Mouse (Mus musculus) embryonic fibroblast, embryonic 13.5 days (primary cell): ENCODE measurements around the gene Elmo3. TPM values are rescaled to one million over a fixed set of nuclear protein-coding genes. Genes with fewer than 3 reads are reported as not detected.

Experiments
- H3K27ac ChIP-seq: 2 replicates; pipeline ENCODE4 v1.5.1; 2012; ENCODE audit warnings: low read length, control low read depth, inconsistent platforms; ENCODE audit not compliant: insufficient read depth
- H3K4me1 ChIP-seq: 2 replicates; pipeline ENCODE4 v1.6.1; 2011; ENCODE audit warnings: low read length; ENCODE audit not compliant: control insufficient read depth, insufficient read depth
- H3K4me3 ChIP-seq: 2 replicates; pipeline ENCODE4 v1.5.1; 2011; ENCODE audit warnings: mild to moderate bottlenecking, control low read depth, low read length; ENCODE audit not compliant: insufficient read depth
- CTCF ChIP-seq: IDR thresholded peaks from 2 replicates; pipeline ENCODE4 v1.5.1; 2011; ENCODE audit warnings: mild to moderate bottlenecking, control low read depth, low read length, moderate library complexity, borderline replicate concordance; ENCODE audit not compliant: insufficient read depth
- POLR2A ChIP-seq: IDR thresholded peaks from 2 replicates; pipeline ENCODE4 v1.6.1; 2011; ENCODE audit warnings: low read depth, mild to moderate bottlenecking, control low read depth, low read length, moderate library complexity
- polyA plus RNA-seq: library from polyadenylated mRNA; stranded (reverse); fragments of >200 nt; gene quantifications from 2 replicates; pipeline ENCODE4 v1.2.4, GENCODE M21; 2011; ENCODE audit warnings: low read depth; ENCODE audit not compliant: missing spikeins, insufficient read length

Elmo3 gene
- polyA plus RNA-seq, 1 experiment, result 2.5 TPM

DNA sequence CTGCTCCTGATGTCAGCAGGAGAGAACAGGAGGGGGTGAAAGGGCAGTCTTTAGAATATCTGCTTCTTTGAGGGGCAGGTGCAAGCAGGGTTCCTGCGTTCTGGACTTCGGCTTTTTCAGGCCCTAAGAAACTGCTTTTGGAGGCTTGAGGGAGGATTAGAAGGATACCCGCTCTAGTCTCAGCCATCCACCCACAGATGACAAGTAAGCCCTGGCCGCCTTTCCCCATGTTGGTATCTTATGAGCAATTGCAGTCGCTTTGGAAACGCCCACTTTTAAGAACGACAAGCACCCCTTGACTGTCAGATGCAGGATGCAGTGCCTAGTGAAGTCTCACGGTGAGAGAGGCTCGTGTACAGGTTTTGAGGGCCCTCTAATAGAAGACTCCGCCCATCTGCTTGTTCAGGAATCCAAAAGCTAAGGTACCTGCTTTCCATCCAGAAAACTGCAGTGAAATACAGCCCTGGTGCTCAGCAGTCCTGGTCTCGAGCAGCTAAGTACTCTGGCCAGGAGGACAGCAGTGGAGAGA is 13.3 kb downstream of the Elmo3 start:
- TF ChIP-seq POLR2A (no peak), CTCF (no peak)
- Histone ChIP-seq H3K4me3 (no peak overlapping the region), H3K27ac (no peak overlapping the region), H3K4me1 (no peaks in the 10 kb centered on the region)

DNA sequence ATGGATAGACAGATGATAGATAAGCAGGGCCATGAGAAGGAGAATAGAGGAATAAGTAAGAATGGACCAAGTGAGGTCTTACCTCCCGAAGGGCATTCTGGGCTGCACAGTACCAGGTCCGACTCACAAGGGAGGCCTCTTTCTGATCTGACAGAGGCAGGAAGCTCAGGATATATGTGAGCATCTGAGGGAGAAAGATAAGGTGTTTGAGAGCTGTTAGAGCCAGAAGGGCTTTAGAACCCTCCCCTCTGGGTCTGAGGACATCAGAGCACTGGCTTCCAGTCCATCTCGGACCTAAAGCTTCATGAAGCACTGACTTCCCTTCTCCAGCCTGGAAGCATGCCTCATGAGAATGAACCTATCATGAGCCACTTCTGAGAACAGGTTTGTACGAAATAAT is 17.8 kb downstream of the Elmo3 start:
- no peak overlapping the region for H3K4me3 ChIP-seq
- H3K4me1 ChIP-seq, result peaks cover 3% of the 10 kb centered on the region; the same call in 1 of the 2 replicates
- TF ChIP-seq POLR2A, result no peak
- TF ChIP-seq CTCF, result no peak
- H3K27ac ChIP-seq, result no peak overlapping the region

DNA sequence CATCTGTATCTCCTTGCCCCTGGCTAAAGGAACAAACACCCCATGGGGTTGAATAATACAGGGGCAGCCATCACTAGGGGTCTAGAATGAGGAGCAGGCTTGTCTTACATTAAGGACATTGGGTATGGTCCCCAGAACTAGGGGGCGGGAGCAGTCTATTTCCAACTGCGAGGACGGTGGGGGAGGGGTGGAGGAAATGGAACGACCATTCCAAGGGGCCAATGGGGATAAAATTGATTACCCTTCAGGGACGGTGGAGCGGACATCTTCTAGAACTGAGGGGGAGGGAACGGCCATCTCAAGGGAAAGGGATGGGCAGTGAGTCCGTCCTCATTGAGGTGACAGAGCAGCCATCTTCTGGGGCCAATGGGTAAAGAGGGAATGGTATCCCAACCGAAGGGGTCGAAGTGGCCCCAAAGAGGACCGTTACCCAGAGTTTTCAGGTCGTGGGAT is 20.3 kb downstream of the Elmo3 start:
- Histone ChIP-seq H3K27ac (no peak overlapping the region), H3K4me1 (peaks cover 3% of the 10 kb centered on the region; the same call in 1 of the 2 replicates), H3K4me3 (peak overlapping the region; percentile 65)
- TF ChIP-seq CTCF (no peak), POLR2A (no peak)

DNA sequence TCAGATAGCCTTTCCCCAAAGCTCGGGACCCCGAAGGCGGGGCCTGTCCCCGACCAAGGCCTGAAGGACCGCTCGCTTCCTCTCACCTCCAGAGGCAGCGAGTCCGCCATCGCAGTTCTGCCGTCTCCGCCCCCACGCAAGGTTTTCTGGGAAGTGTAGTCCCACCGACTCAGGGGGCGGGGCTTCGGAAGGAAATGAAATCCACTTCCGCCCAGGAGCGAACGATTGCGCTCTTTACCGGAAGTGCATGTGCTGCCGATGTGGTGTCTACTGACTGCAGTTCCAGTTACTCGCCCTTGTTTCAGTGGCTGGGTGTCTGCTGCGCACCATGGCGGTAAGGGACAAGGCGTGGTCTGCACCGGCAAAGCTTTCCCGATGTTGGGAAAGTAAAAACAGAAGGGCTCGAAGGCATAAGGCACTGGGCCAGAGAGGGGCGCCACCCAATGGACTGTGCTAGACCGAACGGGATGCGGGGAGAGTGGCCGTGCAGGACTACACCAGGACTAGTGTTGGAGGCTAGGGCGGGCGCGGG is 20.8 kb downstream of the Elmo3 start, which contains the start of the genes Lrrc29 and Tmem208:
Lrrc29 (minus strand) TSS at position 138 of the 532 bp plus-strand sequence.
Tmem208 (plus strand) TSS at position 214 of the 532 bp plus-strand sequence.
- TF ChIP-seq POLR2A (peak; percentile 99), CTCF (peak; percentile 51; the same call in 1 of the 2 replicates)
- Histone ChIP-seq H3K4me3 (peak within 1 kb of the TSS; percentile 65), H3K27ac (peak within 1 kb of the TSS; percentile 74), H3K4me1 (peaks cover 3% of the 10 kb centered on the region; the same call in 1 of the 2 replicates)

DNA sequence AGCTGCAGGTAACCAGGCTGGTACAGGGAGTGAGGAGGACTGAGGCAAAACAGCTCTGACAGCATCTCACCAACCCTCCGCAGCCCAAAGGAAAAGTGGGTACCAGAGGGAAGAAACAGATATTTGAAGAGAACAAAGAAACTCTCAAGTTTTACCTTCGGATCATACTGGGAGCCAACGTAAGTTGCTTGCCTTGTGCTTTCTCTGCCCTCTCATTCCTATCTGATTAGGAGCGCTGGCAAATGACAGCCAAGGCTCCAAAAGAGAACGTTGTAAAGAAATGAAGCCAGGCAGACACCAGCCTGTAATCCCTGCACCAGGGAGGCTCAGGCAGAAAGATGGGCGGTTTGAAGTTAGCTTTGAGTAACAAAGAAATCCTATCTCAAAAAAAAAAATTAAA is 21.6 kb downstream of the Elmo3 start:
- TF ChIP-seq POLR2A (no peak), CTCF (no peak)
- peak overlapping the region; percentile 60 for H3K4me3 ChIP-seq
- peaks cover 3% of the 10 kb centered on the region; the same call in 1 of the 2 replicates for H3K4me1 ChIP-seq
- peak overlapping the region; percentile 74; the same call in 1 of the 2 replicates for H3K27ac ChIP-seq

- H3K27ac ChIP-seq, result no peak overlapping the region
- TF ChIP-seq CTCF (no peak), POLR2A (no peak)
- no peak overlapping the region for H3K4me3 ChIP-seq
- peaks cover 3% of the 10 kb centered on the region; the same call in 1 of the 2 replicates for H3K4me1 ChIP-seq
Measured at GRCm38 (mm10) chr8:105330325-105330724, 24.9 kb downstream of the Elmo3 start.

DNA sequence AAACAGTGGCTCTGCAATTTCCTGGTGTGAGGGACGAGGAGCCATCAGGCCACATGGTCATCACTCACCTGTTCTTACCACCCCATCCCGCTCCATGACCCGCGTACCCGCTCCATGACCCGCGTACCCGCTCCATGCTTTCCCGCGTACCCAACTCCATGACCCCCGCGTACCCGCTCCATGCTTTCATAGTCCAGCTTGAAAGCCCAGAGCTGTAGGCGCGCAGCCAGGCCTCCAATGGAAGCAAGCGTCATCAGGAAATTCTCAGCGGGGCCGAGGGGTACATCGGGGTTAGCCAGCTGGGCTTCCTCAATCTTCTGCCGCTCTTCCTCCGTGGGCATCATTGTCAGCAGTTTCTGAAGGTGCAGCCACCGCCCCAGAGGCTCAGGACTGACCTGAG is 26.1 kb downstream of the Elmo3 start:
- H3K4me3 ChIP-seq, result no peak overlapping the region
- no peak for TF ChIP-seq CTCF
- no peak for TF ChIP-seq POLR2A
- peaks cover 3% of the 10 kb centered on the region; the same call in 1 of the 2 replicates for H3K4me1 ChIP-seq
- no peak overlapping the region for H3K27ac ChIP-seq

DNA sequence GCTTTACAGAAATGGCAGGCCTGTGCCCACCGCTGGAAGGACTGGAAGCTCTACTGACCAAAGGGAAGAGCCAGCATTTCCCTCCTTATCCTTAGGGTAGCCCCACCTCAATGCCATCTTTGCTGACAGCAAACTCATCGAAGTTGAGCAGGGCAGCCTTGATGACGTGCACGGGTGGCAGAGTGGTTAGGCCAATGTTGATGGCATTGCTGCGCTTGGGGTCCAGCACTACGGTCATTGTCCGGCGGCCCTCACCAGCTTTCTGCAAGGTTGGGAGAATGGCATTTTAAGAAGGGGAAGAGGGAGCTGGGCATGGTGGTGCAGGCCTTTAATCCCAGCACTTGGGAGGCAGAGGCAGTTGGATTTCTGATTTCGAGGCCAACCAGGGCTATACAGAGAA is 26.5 kb downstream of the Elmo3 start:
- no peak overlapping the region for H3K4me3 ChIP-seq
- no peak for TF ChIP-seq POLR2A
- H3K4me1 ChIP-seq, result peaks cover 3% of the 10 kb centered on the region; the same call in 1 of the 2 replicates
- H3K27ac ChIP-seq, result no peak overlapping the region

DNA sequence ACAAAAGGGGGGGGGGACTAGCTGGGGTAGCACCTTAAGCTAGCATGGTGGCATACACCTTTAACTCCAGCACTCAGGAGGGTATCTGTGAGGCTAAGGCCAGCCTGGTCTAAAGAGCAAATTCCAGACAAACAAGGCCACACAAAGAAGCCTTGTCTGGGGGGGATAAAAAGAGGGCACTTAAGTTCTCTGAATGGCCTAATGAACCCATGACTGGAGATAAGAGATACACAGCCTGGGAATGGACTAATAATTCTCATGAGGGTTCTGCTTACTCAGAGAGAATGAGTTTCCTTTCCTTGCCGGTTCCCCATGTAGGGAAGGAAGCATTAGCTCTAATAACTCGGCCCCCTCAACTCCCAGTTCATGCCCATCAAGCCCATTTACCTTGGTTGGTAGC is 27.1 kb downstream of the Elmo3 start:
- H3K4me1 ChIP-seq, result peaks cover under 1% of the 10 kb centered on the region; the same call in 1 of the 2 replicates
- no peak overlapping the region for H3K27ac ChIP-seq
- no peak for TF ChIP-seq CTCF
- no peak for TF ChIP-seq POLR2A
- H3K4me3 ChIP-seq, result no peak overlapping the region

DNA sequence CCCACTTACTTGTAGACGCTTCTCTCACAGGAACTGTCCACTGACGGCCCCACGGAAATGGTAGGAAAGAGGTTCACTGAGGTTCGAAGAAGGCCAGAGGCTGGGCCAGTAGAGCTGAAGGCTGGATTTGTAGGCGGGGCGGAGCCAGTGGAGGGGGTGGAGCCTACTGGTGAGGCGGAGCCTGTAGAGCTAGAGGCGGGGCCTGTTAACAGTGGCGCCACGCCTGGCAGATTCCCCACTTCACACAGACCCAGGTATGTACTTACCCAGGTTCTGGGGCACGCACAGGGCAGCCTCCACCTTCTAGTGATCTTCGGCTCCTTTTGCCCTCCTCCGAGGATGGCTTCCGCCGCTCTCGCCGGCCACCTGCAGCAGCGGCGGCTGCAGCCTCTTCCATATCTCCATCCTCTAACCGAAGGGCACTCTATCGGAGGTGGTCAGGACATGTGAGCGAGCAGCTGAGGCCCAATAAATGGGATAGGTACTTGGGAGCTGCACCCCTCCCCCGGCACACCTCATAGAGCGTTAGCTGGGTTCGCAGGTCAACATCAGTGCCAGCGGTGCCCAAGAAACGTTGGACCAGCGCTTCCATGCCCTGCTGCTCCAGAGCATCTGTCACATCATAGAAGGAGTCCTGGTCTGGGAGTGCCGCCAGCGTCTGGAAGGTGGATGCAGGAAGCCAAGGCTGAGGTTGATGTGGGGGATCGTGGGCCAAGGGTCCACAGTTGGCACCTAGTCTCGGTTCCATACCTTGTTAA is 31.2 kb downstream of the Elmo3 start:
- H3K27ac ChIP-seq, result no peak overlapping the region
- H3K4me3 ChIP-seq, result no peak overlapping the region
- peaks cover 8% of the 10 kb centered on the region; the same call in 1 of the 2 replicates for H3K4me1 ChIP-seq
- TF ChIP-seq CTCF, result no peak
- no peak for TF ChIP-seq POLR2A
